Mouse (Mus musculus): ENCODE data around the gene Ablim1.

GRCm38 (mm10) chr19:57237534-57237933, 77.2 kb downstream of the Ablim1 start:
- TF ChIP-seq CTCF (IDR thresholded peaks at IDR 0.05; ENCODE audit: low read depth) (no peak), EP300 (optimal IDR thresholded peaks at IDR 0.05) (no peak)

Data from stomach, postnatal 0 days (tissue).